Mouse (Mus musculus) T-cell, adult 2 months (primary cell): ENCODE measurements around the gene Safb2.
"Not testable (repeated sequence)": the region's sequence is repeated elsewhere in the genome, so short reads cannot be mapped to it uniquely, and the experiment has no call there.

Experiments used
- DNase-seq: peaks from one replicate; pipeline ENCODE4 v3.0.0; 2022; ENCODE audit warnings: low spot score

Gene Safb2

DNA sequence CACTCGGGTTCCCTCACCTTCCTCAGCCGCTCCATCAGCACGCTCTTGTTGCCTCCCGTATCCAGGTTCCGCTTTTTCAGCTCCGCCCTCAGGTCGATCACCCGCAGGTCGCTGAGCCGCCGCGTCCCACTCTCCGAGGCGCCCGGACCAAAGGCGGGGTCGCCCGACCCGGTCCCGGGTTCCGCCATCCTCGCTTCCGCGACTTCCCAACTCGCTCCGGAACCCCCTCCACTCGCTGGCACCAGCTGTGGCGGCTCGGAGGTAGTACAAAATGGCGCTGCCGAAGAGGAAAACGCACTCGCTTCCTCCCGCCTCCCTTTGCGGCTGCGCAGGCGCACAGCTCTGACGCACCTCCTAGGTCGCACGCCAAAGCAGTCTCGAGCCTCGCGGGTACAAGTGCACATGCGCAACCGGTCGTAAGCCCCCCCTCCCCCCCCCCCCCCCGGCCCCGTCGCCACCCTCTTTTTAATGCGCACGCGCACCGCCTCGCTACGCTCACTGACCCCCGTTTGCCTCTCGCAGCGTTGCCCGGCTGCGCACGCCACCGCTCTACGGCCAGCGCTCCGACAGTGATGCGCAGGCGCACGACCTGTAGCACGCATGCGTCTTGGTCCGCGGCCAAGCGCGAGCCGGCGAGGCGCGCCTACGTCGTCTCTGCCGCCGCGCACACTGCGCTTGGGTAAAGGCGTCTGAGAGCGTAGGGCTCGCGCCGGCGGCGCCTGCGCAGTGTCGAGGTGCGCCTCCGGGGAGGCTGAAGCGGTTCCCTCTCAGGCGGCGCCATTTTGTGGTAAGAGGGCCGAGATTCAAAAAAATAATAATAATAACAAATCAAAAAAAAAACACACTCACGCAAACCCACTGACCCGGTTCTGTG lies at the start of gene Safb2, which contains the start of gene Safb:
Gene Safb2, minus strand, starts transcription at position 329 of the 874 bp plus-strand sequence.
Gene Safb, plus strand, starts transcription at position 569 of the 874 bp plus-strand sequence.
- peak; percentile 100 for DNase-seq

DNA sequence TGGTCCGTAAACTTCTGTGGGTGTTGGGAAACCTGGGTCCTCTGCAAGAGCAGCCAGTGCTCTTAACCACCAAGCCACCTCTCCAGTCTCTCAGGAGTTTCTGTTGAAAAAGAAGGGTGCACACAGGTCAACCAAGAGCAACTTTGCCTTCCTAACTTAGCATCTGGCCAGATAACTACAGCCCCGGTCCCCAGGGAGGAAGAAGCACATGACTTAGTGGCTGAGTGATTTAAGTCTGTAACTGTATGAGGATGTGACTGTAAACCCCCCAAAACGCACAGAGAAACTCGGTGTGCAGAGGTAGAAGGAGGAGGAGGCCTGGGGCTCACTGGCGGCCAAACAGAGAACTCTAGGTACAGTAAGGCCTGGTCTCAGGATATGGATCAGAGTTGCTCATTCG lies 49.6 kb upstream of the Safb2 start:
- no peak for DNase-seq

DNA sequence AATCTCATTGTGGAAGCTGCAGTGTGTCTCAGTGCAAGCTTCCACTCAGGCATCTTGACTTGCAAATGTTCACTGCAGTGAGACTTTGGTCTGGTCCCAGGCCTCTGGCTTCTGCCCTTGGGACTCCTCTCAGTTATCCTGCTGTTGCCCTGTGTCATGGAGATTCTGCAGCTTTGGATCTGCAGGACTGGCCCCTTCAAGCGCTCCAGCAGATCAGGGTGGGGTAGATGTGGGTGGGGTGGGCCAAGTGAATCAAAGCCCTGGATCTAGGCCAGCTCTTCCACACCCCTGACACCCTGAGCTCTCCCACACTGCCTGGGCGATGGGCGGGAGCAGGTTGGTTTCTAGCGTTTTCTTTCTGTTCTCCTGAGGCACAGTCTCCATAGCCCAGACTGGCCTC lies 47.4 kb upstream of the Safb2 start:
- DNase-seq: no peak

DNA sequence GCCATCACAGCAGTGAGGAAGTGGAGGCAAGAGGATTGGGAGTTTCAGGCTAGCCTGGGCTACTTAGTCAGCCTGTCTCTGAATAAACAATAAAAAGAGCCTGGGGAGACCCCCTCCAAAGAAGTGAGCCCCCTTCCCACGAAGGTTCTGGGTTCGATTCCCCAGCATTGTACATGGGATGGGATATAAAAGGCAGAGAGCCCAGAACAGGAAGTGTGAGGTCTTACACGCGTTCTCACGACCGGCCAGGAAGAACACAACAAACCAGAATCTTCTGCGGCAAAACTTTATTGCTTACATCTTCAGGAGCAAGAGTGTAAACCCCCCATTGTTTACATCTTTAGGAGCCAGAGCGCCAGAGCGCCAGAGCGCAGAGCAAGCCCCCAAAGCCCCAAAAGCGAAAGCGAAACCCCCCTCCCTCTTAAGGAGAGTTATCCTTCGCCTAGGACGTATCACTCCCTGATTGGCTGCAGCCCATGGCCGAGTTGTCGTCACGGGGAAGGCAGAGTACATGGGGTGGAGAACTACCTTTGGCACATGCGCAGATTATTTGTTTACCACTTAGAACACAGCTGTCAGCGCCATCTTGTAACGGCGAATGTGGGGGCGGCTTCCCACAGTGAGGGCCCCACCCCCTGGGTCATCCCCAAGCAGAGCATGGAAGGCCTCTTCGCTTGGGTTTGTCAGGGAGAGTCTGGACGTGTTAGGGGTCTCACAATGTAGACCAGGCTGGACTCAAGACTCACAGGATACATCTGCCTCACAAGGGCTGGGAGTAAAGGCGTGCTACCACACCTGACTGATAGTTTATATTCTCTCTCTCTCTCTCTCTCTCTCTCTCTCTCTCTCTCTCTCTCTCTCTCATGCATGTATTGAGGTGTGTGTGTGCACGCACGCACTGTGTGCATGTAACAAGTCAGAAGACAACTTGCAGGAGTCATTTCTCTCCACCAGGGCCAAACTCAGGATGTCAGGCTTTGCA lies 45.7 kb upstream of the Safb2 start:
- DNase-seq: not testable (repeated sequence)

DNA sequence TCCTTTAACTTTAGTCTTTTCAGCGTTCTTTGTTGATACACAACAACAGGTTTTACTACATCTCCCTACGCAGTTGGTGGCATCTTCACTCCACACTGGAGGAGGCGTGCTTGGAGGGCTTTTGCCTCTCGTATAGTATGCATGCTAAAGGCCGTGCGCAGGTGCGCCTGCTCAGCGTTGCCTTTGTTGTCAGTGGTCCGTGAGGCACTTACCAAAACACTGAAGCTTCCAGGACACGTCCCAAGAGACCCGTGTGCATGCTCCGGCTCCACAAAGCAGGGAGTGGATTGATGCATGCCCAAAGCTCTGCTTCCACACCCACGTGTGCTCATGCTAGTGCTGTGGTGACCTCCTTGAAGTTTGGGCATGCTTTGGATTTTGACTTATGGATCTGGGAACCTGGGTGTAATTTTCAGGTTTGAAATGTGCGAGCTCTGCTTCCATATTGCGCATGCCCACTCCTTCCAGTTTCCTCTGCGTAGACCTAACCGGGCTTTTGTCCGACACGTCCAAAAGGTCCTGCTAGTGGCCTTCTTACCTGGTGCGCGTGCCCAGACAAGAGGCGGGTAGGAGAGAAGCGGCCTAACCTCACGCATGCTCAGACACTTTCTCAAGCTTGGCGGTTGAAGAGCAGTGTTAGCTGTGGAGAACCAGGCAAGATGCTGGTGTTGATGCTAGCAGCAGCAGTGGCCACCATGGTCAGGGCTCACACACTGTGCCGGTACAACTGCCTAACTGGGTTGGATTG lies 43.3 kb upstream of the Safb2 start, which contains the start of gene Catsperd:
Gene Catsperd, plus strand, starts transcription at position 614 of the 748 bp plus-strand sequence.
- DNase-seq: no peak

DNA sequence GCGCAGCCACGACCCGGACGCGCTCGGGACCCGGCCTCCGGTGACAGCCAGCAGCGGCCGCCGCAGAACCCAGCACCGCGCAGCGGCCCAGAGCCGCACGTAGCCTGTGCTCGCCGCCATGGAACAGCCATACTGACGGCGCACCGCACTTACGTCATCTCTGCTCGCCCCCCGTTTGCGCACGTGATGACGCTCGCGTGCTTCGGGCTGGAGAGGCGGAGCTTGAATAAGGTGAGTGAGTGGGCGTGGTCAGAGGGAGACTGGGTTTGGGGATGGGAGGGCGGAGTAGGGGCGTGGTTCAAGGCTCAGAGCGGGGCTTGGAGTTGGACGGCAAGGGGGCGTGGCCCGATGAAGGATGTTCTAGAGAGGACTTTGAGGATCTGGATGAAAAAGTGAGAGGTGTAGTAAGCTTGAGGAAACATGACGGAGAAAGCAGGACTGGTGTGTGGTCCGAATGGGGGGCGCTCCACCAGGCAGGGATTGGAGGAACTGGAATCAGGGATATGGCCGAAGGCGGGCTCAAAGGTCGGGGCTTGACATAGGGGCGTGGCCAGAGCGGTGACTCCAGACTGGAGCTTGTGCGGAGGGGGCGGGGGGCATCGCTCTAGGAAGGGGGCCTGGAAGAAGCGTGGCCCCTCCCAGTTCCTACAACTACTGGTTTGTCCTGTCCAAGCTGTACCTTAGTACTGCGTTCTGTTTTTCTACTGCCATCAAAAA lies 42.5 kb upstream of the Safb2 start, which contains the start of gene Lonp1:
Gene Lonp1, minus strand, starts transcription at position 134 of the 717 bp plus-strand sequence.
- peak; percentile 96 for DNase-seq

DNA sequence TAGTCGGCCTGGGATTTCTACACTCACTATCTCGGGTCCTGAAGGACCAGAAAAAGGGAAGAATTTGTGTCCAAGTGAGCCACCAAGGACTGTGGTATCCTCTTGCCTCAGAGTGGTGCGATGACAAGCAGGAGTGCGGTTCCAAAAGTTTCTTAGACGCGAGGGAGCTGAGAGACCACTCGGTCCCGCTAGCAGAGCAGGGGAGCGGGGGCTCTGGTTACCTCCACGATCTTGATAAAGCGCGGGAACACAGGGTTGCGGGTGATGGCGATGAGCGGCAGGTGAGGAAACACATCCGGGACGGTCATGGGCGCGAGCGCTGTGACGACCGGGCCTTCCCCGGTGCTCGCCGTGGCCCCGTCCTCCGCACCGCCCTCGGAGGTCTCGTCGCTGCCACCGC lies 41.9 kb upstream of the Safb2 start:
- no peak for DNase-seq

DNA sequence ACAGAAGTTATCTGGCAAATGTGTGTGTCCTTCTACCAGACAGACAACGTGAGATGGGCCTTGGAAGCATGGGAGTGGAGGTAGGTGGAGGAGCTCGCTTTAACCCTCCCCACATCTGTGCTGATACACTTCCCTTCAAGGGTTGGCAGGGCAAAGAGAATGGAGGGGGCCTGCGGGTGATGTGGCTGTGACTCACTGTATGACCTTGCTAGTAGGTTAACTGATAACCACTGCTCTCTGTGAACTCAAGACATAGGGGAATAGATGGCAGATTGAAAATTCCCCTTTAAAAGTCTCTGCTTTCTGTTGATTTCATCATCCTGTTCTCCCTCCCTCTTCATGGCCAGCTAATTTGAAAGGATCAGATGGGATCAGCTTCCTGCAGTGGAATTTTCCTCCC lies 41.1 kb upstream of the Safb2 start:
- DNase-seq: no peak

DNA sequence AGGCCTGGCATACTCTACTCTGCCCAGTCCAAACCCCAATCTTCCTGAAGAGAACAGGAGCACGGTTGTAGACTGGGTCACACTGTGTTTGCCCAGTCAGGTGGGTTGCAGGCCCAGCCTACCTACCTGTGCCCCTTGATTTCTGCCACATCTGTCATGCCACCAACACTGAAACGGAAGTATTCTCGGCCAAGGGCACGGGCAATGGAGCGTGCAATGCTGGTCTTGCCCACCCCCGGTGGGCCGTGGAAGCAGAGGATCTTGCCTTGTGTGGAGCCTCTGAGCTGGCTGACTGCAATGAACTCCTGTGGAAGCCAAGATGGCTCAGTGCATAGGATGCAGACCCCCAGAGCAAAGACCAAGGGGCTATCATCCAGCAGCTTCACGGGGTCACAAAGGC lies 33.2 kb upstream of the Safb2 start:
- no peak for DNase-seq

DNA sequence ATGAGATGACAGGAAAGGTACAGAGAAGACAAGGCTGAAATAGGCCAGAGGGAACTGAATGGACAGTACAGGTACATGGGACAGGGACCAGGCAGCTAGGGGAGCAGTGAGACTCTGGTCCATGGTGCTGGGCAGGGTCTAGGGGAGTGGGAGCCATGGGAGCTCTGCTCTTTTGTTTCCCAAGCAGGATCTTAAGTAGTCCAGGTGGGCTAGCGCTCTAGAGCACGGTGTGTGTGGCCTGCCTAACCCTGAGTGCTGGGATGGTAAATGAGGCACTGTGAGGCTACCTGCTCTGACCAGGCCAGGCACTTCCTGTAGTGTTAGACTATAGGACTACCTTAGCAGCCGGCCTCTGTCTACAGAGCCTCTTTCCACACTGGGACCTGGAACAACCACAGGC lies 32.3 kb upstream of the Safb2 start:
- no peak for DNase-seq

DNA sequence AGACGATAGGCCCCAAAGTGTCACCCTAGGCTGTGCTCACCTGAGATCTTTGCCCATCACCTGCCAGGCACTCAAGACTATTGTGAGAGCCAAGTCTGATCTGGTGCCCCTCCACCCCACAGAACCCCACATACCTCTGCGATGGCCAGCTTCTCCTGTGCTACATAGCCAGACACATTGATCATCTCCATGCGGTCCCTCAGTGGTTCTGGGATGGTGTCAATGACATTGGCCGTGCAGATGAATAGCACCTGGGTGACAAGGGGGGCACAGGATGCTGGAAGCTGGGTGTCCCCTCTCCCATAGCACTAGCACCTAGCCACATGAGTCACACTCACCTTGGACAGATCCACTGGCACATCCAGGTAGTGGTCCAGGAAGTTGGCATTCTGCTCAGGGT lies 31.4 kb upstream of the Safb2 start:
- DNase-seq: no peak

DNA sequence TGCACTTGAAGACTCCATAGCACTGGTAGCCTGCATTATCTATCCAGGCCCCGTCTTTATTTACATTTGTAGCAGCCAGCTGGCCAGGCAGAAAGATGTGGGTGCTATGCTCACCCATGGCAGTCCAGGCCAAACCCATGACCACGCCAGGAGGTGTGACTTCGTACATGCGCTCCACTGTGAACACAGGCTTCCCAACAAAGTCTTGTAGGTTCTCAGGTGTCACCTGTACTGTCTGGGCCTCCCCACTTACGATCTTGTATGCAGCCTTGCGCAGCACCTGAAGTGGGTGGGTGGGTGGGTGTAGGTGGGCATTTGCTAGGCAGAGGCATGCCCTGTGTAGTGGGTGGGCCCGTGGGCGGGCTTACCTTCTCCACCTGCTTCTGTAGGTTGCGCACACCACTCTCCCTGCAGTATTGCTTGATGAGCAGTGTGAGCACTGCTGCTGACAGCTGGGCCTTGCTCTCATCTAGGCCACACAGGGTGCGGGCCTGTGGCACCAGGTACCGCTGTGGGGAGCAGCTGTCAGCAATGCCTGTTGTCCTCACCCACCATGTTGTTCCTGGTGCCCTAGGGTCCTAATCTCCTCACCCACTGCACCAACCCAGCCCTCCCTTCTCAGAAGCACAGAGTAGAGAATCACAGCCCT lies 30.9 kb upstream of the Safb2 start:
- no peak for DNase-seq

DNA sequence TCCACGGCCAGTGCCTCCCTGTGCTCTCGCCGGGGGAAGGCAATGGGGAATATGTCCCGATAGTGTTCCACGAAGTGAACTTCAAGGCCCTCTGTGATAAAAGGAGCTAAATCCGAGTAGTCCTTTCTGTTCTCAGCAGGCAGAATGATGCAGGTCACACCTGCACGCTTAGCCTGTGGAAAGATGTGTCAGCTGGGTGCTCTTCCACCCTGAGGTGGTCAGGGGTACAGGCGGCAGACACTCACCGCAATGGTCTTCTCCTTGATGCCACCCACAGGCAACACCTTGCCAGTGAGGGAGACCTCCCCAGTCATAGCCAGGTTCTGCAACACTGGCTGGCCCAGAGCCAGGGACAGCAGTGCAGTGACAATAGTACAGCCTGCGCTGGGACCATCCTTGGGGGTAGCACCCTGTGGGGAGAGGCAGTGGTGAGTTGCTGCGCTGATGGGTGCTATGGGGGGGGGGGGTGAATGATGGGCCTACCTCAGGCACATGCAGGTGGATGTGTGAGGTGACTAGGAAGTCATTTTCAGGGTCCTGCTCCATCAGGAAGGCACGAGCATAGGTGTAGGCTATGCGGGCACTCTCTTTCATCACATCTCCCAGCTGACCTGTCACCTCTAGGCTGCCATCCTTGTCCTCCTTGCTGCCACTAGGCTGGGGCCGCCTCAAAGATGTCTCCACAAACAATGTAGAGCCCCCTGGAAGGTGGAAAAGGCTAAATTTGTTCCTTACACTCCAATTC lies 30.2 kb upstream of the Safb2 start:
- DNase-seq: no peak

DNA sequence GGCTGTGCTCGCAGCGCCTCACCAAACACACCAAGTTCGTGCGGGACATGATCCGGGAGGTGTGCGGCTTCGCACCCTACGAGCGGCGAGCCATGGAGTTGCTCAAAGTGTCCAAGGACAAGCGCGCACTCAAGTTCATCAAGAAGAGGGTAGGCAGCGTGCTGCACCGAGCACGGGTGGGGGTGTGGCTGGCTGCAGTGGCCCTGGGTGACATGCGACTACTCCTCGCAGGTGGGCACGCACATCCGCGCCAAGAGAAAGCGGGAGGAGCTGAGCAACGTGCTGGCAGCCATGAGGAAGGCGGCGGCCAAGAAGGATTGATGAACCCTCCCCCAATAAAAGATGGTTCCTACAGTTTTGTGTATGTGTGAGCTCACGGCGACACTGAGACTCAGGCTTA lies 29.5 kb upstream of the Safb2 start:
- DNase-seq: peak; percentile 60

DNA sequence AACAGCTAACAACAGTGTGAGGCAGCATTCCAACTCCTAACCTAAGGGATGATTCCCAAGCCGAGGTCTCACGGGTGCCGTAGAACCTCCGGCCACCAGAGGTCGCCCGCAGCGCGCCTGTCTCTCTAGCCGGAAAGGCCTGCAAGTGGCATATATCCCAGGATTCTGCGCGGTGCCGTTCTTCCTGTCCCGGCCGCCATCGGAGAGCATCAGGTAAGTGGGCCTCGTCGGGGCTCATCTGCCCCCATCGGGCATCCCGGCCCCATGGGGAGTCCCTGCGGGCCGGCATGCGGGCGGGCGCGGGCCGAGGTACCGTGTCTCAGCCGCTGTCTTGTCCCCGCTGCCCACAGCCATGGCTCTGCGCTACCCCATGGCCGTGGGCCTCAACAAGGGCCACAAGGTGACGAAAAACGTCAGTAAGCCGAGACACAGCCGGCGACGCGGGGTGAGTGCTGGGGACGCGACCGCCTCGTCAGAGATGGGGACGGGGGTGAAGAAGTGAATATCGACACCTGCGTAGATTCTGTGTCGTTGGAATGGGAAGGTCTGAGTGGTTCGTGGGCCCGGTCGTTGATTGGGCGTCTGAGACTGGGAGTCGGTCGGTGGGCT lies 29.0 kb upstream of the Safb2 start, which contains the start of gene Rpl36:
Gene Rpl36, plus strand, starts transcription at position 181 of the 609 bp plus-strand sequence.
- DNase-seq: peak; percentile 91

DNA sequence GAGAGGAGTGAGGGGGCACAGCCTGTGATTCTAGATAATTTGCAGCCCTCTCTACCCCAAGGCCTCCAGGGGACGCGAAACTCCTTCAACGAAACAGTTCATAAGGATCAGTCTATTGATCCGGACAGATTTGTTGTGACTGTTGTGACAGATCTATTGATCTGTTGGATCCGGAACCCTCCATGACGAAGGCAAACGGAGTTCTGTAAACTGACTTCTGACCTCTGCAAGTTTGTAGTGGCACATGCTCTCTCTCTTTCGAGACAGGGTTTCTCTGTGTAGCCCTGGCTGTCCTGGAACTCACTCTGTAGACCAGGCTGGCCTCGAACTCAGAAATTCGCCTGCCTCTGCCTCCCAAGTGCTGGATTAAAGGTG lies 28.2 kb upstream of the Safb2 start:
- not testable (repeated sequence) for DNase-seq

DNA sequence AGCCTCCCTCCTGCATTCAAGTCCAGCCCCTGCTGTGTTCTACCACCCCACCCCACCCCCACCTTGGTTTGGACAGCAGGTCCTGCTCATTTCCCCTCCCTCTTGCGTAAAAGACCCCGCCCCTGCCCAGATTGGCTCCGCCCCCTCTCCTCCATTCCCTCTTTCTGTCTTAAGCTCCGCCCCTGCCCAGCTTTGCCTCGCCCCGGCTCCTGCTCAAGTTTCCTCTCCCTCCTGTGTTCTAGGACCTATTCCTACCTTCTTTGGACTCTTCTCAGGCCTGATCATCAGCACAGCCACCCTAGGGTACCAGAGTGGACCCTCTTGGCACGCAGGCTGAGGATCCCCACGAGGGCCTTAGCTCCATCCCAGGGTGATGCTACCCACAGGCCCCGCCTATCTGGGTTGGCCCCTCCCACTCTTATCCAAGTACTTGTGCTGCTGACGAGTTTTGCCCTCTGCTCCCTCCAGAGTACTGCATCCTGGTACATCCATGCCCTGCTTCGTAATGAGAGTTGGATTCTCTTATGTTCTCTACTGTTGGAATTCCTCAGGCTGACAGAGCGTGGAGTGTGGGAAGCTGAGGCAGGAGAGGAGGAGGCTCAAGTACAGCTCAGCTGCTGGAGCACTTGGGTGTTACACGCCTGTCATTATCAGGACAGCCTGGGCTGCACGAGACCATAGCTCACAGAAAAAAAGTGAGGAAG lies 27.6 kb upstream of the Safb2 start:
- DNase-seq: no peak

DNA sequence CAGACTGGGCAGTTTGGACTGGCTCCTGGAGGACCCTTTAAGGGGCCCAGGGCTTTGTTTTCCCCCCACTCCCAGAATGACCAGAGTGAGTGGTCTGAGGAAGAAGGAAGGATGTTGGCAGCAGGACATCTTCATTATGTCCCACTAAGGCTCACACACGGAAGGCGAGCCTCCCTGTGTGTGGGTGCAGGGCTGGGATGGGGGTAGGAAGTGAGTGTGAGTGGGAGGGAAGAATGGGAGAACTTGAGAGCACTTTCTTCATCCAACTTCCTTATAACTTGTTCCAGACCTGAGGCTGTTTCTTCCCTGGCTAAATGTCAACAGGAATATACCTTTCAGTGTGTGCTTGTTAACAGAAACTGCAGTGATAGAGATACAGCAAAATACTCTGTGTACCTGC lies 26.9 kb upstream of the Safb2 start:
- no peak for DNase-seq
